Mouse (Mus musculus): Measurements from ENCODE around the gene Grid1. TPM values are rescaled to one million over a fixed set of nuclear protein-coding genes. Genes with fewer than 3 reads are reported as not detected.

Grid1 gene
- polyA plus RNA-seq, 1 experiment from 2014 or later: 0.61 TPM

GRCm38 (mm10) chr14:35097166-35097565 is 277.3 kb downstream of the Grid1 start:
- no peak overlapping the region for H3K4me3 ChIP-seq (ENCODE audit: low read depth, low read length)
- 82% methylated on average over 5 of the region's 5 CpGs for WGBS
- H3K4me2 ChIP-seq: no peak overlapping the region
- DNase-seq (ENCODE audit: low spot score, missing footprints): no peak
- no peak for ATAC-seq (ENCODE audit: low FRiP score)
- H3K36me3 ChIP-seq (ENCODE audit: control insufficient read depth, insufficient read depth, low read length): no peaks in the 10 kb centered on the region
- peaks cover 8% of the 10 kb centered on the region for H3K4me1 ChIP-seq (ENCODE audit: control insufficient read depth, insufficient read depth, low read length)
- no peak overlapping the region for H3K9ac ChIP-seq (ENCODE audit: low read length)
- H3K9me3 ChIP-seq (ENCODE audit: control insufficient read depth, low read length): no peaks in the 10 kb centered on the region
- no peaks in the 10 kb centered on the region for H3K27me3 ChIP-seq (ENCODE audit: control insufficient read depth, insufficient read depth, low read length)
- no peak overlapping the region for H3K27ac ChIP-seq (ENCODE audit: low read depth, low read length)

- no peak overlapping the region for H3K27ac ChIP-seq (ENCODE audit: low read depth, low read length)
- H3K36me3 ChIP-seq (ENCODE audit: control insufficient read depth, insufficient read depth, low read length): no peaks in the 10 kb centered on the region
- no peaks in the 10 kb centered on the region for H3K4me1 ChIP-seq (ENCODE audit: control insufficient read depth, insufficient read depth, low read length)
- no peak overlapping the region for H3K9ac ChIP-seq (ENCODE audit: low read length)
- 84% methylated on average over 5 of the region's 5 CpGs for WGBS
- H3K27me3 ChIP-seq (ENCODE audit: control insufficient read depth, insufficient read depth, low read length): no peaks in the 10 kb centered on the region
- H3K4me2 ChIP-seq: no peak overlapping the region
- ATAC-seq (ENCODE audit: low FRiP score) (no peak), DNase-seq (ENCODE audit: low spot score, missing footprints) (no peak)
- no peak overlapping the region for H3K4me3 ChIP-seq (ENCODE audit: low read depth, low read length)
- no peaks in the 10 kb centered on the region for H3K9me3 ChIP-seq (ENCODE audit: control insufficient read depth, low read length)
Measured at GRCm38 (mm10) chr14:35103639-35104210, 283.8 kb downstream of the Grid1 start.

- no peak overlapping the region for H3K4me2 ChIP-seq
- H3K27me3 ChIP-seq (ENCODE audit: control insufficient read depth, insufficient read depth, low read length): no peaks in the 10 kb centered on the region
- WGBS: 83% methylated on average over 3 of the region's 3 CpGs
- H3K4me1 ChIP-seq (ENCODE audit: control insufficient read depth, insufficient read depth, low read length): no peaks in the 10 kb centered on the region
- H3K36me3 ChIP-seq (ENCODE audit: control insufficient read depth, insufficient read depth, low read length): no peaks in the 10 kb centered on the region
- DNase-seq (ENCODE audit: low spot score, missing footprints) (no peak), ATAC-seq (ENCODE audit: low FRiP score) (no peak)
- H3K4me3 ChIP-seq (ENCODE audit: low read depth, low read length): no peak overlapping the region
- H3K9ac ChIP-seq (ENCODE audit: low read length): no peak overlapping the region
- no peaks in the 10 kb centered on the region for H3K9me3 ChIP-seq (ENCODE audit: control insufficient read depth, low read length)
- H3K27ac ChIP-seq (ENCODE audit: low read depth, low read length): no peak overlapping the region
Measured at GRCm38 (mm10) chr14:35107596-35107995, 287.7 kb downstream of the Grid1 start.

- H3K36me3 ChIP-seq (ENCODE audit: control insufficient read depth, insufficient read depth, low read length): no peaks in the 10 kb centered on the region
- no peak overlapping the region for H3K27ac ChIP-seq (ENCODE audit: low read depth, low read length)
- H3K4me1 ChIP-seq (ENCODE audit: control insufficient read depth, insufficient read depth, low read length): no peaks in the 10 kb centered on the region
- no peaks in the 10 kb centered on the region for H3K27me3 ChIP-seq (ENCODE audit: control insufficient read depth, insufficient read depth, low read length)
- ATAC-seq (ENCODE audit: low FRiP score): peak; percentile 52; the same call in 1 of the 2 replicates
- H3K9ac ChIP-seq (ENCODE audit: low read length): no peak overlapping the region
- DNase-seq (ENCODE audit: low spot score, missing footprints): no peak
- H3K9me3 ChIP-seq (ENCODE audit: control insufficient read depth, low read length): no peaks in the 10 kb centered on the region
- H3K4me3 ChIP-seq (ENCODE audit: low read depth, low read length): no peak overlapping the region
- H3K4me2 ChIP-seq: no peak overlapping the region
- 85% methylated on average over 1 of the region's 1 CpGs for WGBS
Measured at GRCm38 (mm10) chr14:35110928-35111327, 291.0 kb downstream of the Grid1 start.

GRCm38 (mm10) chr14:35112327-35113275 is 292.7 kb downstream of the Grid1 start:
- H3K27ac ChIP-seq (ENCODE audit: low read depth, low read length): no peak overlapping the region
- H3K9ac ChIP-seq (ENCODE audit: low read length): no peak overlapping the region
- H3K4me1 ChIP-seq (ENCODE audit: control insufficient read depth, insufficient read depth, low read length): no peaks in the 10 kb centered on the region
- DNase-seq (ENCODE audit: low spot score, missing footprints): no peak
- H3K36me3 ChIP-seq (ENCODE audit: control insufficient read depth, insufficient read depth, low read length): no peaks in the 10 kb centered on the region
- 57% methylated on average over 11 of the region's 11 CpGs for WGBS
- H3K4me3 ChIP-seq (ENCODE audit: low read depth, low read length): no peak overlapping the region
- no peaks in the 10 kb centered on the region for H3K9me3 ChIP-seq (ENCODE audit: control insufficient read depth, low read length)
- H3K27me3 ChIP-seq (ENCODE audit: control insufficient read depth, insufficient read depth, low read length): no peaks in the 10 kb centered on the region
- H3K4me2 ChIP-seq: no peak overlapping the region
- ATAC-seq (ENCODE audit: low FRiP score): no peak

- WGBS: 66% methylated on average over 2 of the region's 2 CpGs
- no peak overlapping the region for H3K9ac ChIP-seq (ENCODE audit: low read length)
- H3K9me3 ChIP-seq (ENCODE audit: control insufficient read depth, low read length): no peaks in the 10 kb centered on the region
- H3K27ac ChIP-seq (ENCODE audit: low read depth, low read length): no peak overlapping the region
- no peaks in the 10 kb centered on the region for H3K36me3 ChIP-seq (ENCODE audit: control insufficient read depth, insufficient read depth, low read length)
- no peaks in the 10 kb centered on the region for H3K4me1 ChIP-seq (ENCODE audit: control insufficient read depth, insufficient read depth, low read length)
- ATAC-seq (ENCODE audit: low FRiP score): no peak
- no peaks in the 10 kb centered on the region for H3K27me3 ChIP-seq (ENCODE audit: control insufficient read depth, insufficient read depth, low read length)
- no peak overlapping the region for H3K4me2 ChIP-seq
- no peak for DNase-seq (ENCODE audit: low spot score, missing footprints)
- no peak overlapping the region for H3K4me3 ChIP-seq (ENCODE audit: low read depth, low read length)
Measured at GRCm38 (mm10) chr14:35113276-35113645, 293.4 kb downstream of the Grid1 start.

- DNase-seq (ENCODE audit: low spot score, missing footprints) (no peak), ATAC-seq (ENCODE audit: low FRiP score) (no peak)
- H3K27ac ChIP-seq (ENCODE audit: low read depth, low read length): no peak overlapping the region
- H3K36me3 ChIP-seq (ENCODE audit: control insufficient read depth, insufficient read depth, low read length): no peaks in the 10 kb centered on the region
- no peaks in the 10 kb centered on the region for H3K4me1 ChIP-seq (ENCODE audit: control insufficient read depth, insufficient read depth, low read length)
- no peaks in the 10 kb centered on the region for H3K9me3 ChIP-seq (ENCODE audit: control insufficient read depth, low read length)
- no peak overlapping the region for H3K9ac ChIP-seq (ENCODE audit: low read length)
- no peaks in the 10 kb centered on the region for H3K27me3 ChIP-seq (ENCODE audit: control insufficient read depth, insufficient read depth, low read length)
- H3K4me2 ChIP-seq: no peak overlapping the region
- H3K4me3 ChIP-seq (ENCODE audit: low read depth, low read length): no peak overlapping the region
- 72% methylated on average over 3 of the region's 3 CpGs for WGBS
Measured at GRCm38 (mm10) chr14:35115913-35116312, 296.0 kb downstream of the Grid1 start.

- no peaks in the 10 kb centered on the region for H3K27me3 ChIP-seq (ENCODE audit: control insufficient read depth, insufficient read depth, low read length)
- no peak for DNase-seq (ENCODE audit: low spot score, missing footprints)
- H3K36me3 ChIP-seq (ENCODE audit: control insufficient read depth, insufficient read depth, low read length): no peaks in the 10 kb centered on the region
- no peak overlapping the region for H3K27ac ChIP-seq (ENCODE audit: low read depth, low read length)
- H3K4me1 ChIP-seq (ENCODE audit: control insufficient read depth, insufficient read depth, low read length): no peaks in the 10 kb centered on the region
- H3K4me2 ChIP-seq: no peak overlapping the region
- H3K9me3 ChIP-seq (ENCODE audit: control insufficient read depth, low read length): no peaks in the 10 kb centered on the region
- ATAC-seq (ENCODE audit: low FRiP score): no peak
- H3K4me3 ChIP-seq (ENCODE audit: low read depth, low read length): no peak overlapping the region
- no peak overlapping the region for H3K9ac ChIP-seq (ENCODE audit: low read length)
- 62% methylated on average over 2 of the region's 2 CpGs for WGBS
Measured at GRCm38 (mm10) chr14:35120089-35120488, 300.2 kb downstream of the Grid1 start.

GRCm38 (mm10) chr14:35120905-35121304 is 301.0 kb downstream of the Grid1 start:
- ATAC-seq (ENCODE audit: low FRiP score) (no peak), DNase-seq (ENCODE audit: low spot score, missing footprints) (no peak)
- Histone ChIP-seq H3K4me2 (no peak overlapping the region), H3K27ac (ENCODE audit: low read depth, low read length) (no peak overlapping the region), H3K9me3 (ENCODE audit: control insufficient read depth, low read length) (no peaks in the 10 kb centered on the region), H3K36me3 (ENCODE audit: control insufficient read depth, insufficient read depth, low read length) (no peaks in the 10 kb centered on the region), H3K4me1 (ENCODE audit: control insufficient read depth, insufficient read depth, low read length) (no peaks in the 10 kb centered on the region), H3K27me3 (ENCODE audit: control insufficient read depth, insufficient read depth, low read length) (no peaks in the 10 kb centered on the region), H3K9ac (ENCODE audit: low read length) (no peak overlapping the region), H3K4me3 (ENCODE audit: low read depth, low read length) (no peak overlapping the region)
- 80% methylated on average over 4 of the region's 4 CpGs for WGBS

Data from midbrain, embryonic 11.5 days (tissue).